Mouse (Mus musculus): ENCODE data around the gene Klrb1f. TPM values are rescaled to one million over a fixed set of nuclear protein-coding genes. Genes with fewer than 3 reads are reported as not detected.
"Not testable (repeated sequence)": the region's sequence is repeated elsewhere in the genome, so short reads cannot be mapped to it uniquely, and the experiment has no call there.

Klrb1f gene
- not detected for total RNA-seq (2021)
- long read RNA-seq, experiment 1: 0 reads
- long read RNA-seq, experiment 2: 0 reads

- DNase-seq: no peak
Observed at GRCm38 (mm10) chr6:129045601-129046000, at the start of gene Klrb1f. Klrb1f (plus strand) TSS chr6:129045901.

GRCm38 (mm10) chr6:128996054-128996767 is 49.5 kb upstream of the Klrb1f start:
- no peak for DNase-seq

GRCm38 (mm10) chr6:128996768-128997442 is 48.8 kb upstream of the Klrb1f start:
- DNase-seq: no peak

GRCm38 (mm10) chr6:129001392-129001791 is 44.3 kb upstream of the Klrb1f start:
- no peak for DNase-seq

GRCm38 (mm10) chr6:129008552-129008951 is 37.1 kb upstream of the Klrb1f start:
- no peak for DNase-seq

- not testable (repeated sequence) for DNase-seq
Observed at GRCm38 (mm10) chr6:129009846-129010504, 35.7 kb upstream of the Klrb1f start.

GRCm38 (mm10) chr6:129010505-129010873 is 35.2 kb upstream of the Klrb1f start:
- no peak for DNase-seq

GRCm38 (mm10) chr6:129012012-129012411 is 33.7 kb upstream of the Klrb1f start:
- DNase-seq: not testable (repeated sequence)

- no peak for DNase-seq
Observed at GRCm38 (mm10) chr6:129012966-129013365, 32.7 kb upstream of the Klrb1f start.

GRCm38 (mm10) chr6:129013762-129014276 is 31.9 kb upstream of the Klrb1f start:
- DNase-seq: no peak

- DNase-seq: no peak
Observed at GRCm38 (mm10) chr6:129014399-129014798, 31.3 kb upstream of the Klrb1f start.

- DNase-seq: no peak
Observed at GRCm38 (mm10) chr6:129027451-129028248, 18.1 kb upstream of the Klrb1f start.

- DNase-seq: no peak
Observed at GRCm38 (mm10) chr6:129030175-129030824, 15.4 kb upstream of the Klrb1f start.

- DNase-seq: no peak
Observed at GRCm38 (mm10) chr6:129030964-129031363, 14.7 kb upstream of the Klrb1f start.

GRCm38 (mm10) chr6:129033397-129033796 is 12.3 kb upstream of the Klrb1f start:
- DNase-seq: no peak

- no peak for DNase-seq
Observed at GRCm38 (mm10) chr6:129035017-129035416, 10.7 kb upstream of the Klrb1f start.

- DNase-seq: no peak
Observed at GRCm38 (mm10) chr6:129036326-129036725, 9.4 kb upstream of the Klrb1f start.

GRCm38 (mm10) chr6:129036890-129037463 is 8.7 kb upstream of the Klrb1f start:
- DNase-seq: no peak

GRCm38 (mm10) chr6:129041470-129041869 is 4.2 kb upstream of the Klrb1f start:
- no peak for DNase-seq

- no peak for DNase-seq
Observed at GRCm38 (mm10) chr6:129042470-129042869, 3.2 kb upstream of the Klrb1f start.

- no peak for DNase-seq
Observed at GRCm38 (mm10) chr6:129048381-129048780, 2.7 kb downstream of the Klrb1f start.
